ENCODE assay signal across 19 mouse cellular contexts in genomic region chr6:4436439-4436838, GRCm38 (mm10).
DNase-seq lines count a peak whose midpoint lies in the region; ATAC-seq and TF ChIP-seq lines count a peak whose summit lies in the region.
"Had no signal": no experiment of that assay in that cellular context is flagged by ENCODE, and none has a peak within 500 bp of the region (broad histone marks: within the 10 kb centered on the region; RNA-seq: fewer than 3 reads in every experiment).

No protein-coding gene starts in this region.

- no peaks in the 10 kb centered on the region for H3K4me1 ChIP-seq in stomach, embryonic 15.5 days
- no peaks in the 10 kb centered on the region for H3K4me1 ChIP-seq in stomach, postnatal 0 days (replicated peaks; ENCODE audit: control insufficient read depth, insufficient read depth)
- H3K4me1 ChIP-seq in embryonic facial prominence, embryonic 15.5 days: peaks cover 5% of the 10 kb centered on the region; the same call in 1 of the 2 replicates
- H3K4me1 ChIP-seq in hindbrain, embryonic 12.5 days: no peaks in the 10 kb centered on the region
- H3K4me1 ChIP-seq: forebrain, embryonic 10.5 days; hindbrain, embryonic 13.5 days; liver, embryonic 15.5 days; midbrain, embryonic 10.5 days had no signal

- 0 out of 2 replicates have a peak overlapping the region, but pooled peaks have one; percentile 22 for H3K27ac ChIP-seq in stomach, embryonic 15.5 days
- H3K27ac ChIP-seq in stomach, postnatal 0 days (replicated peaks): no peak overlapping the region
- H3K27ac ChIP-seq in embryonic facial prominence, embryonic 15.5 days (replicated peaks): peak overlapping the region; percentile 76
- no peak overlapping the region for H3K27ac ChIP-seq in hindbrain, embryonic 12.5 days
- H3K27ac ChIP-seq: forebrain, embryonic 10.5 days; hindbrain, embryonic 13.5 days; layer of hippocampus, adult 2 months; liver, embryonic 15.5 days; macrophage; midbrain, embryonic 10.5 days had no signal

- no peaks in the 10 kb centered on the region for H3K36me3 ChIP-seq in stomach, embryonic 15.5 days
- no peaks in the 10 kb centered on the region for H3K36me3 ChIP-seq in stomach, postnatal 0 days (ENCODE audit: control insufficient read depth, insufficient read depth, low read length)
- no peaks in the 10 kb centered on the region for H3K36me3 ChIP-seq in embryonic facial prominence, embryonic 15.5 days
- no peaks in the 10 kb centered on the region for H3K36me3 ChIP-seq in hindbrain, embryonic 12.5 days
- H3K36me3 ChIP-seq: forebrain, embryonic 10.5 days; hindbrain, embryonic 13.5 days; liver, embryonic 15.5 days; midbrain, embryonic 10.5 days had no signal

- H3K27me3 ChIP-seq in stomach, embryonic 15.5 days (replicated peaks): no peaks in the 10 kb centered on the region
- no peaks in the 10 kb centered on the region for H3K27me3 ChIP-seq in stomach, postnatal 0 days (ENCODE audit: control insufficient read depth, insufficient read depth, low read length)
- H3K27me3 ChIP-seq in embryonic facial prominence, embryonic 15.5 days: no peaks in the 10 kb centered on the region
- H3K27me3 ChIP-seq in hindbrain, embryonic 12.5 days: no peaks in the 10 kb centered on the region
- H3K27me3 ChIP-seq: hindbrain, embryonic 13.5 days; liver, embryonic 15.5 days had no signal

- ATAC-seq in stomach, embryonic 15.5 days (ENCODE audit: insufficient read depth, low FRiP score, low read depth): no peak
- no peak for ATAC-seq in stomach, postnatal 0 days (ENCODE audit: low FRiP score, low TSS enrichment)
- peak; percentile 78; the same call in 1 of the 2 replicates for ATAC-seq in embryonic facial prominence, embryonic 15.5 days (ENCODE audit: insufficient number of reproducible peaks, low FRiP score, low TSS enrichment, low read depth)
- no peak for ATAC-seq in hindbrain, embryonic 12.5 days (ENCODE audit: low FRiP score)
- ATAC-seq: forebrain, embryonic 16.5 days had no signal

- 54% methylated on average over 4 of the region's 4 CpGs for WGBS in stomach, embryonic 15.5 days
- 54% methylated on average over 4 of the region's 4 CpGs for WGBS in stomach, postnatal 0 days
- WGBS in embryonic facial prominence, embryonic 15.5 days: 34% methylated on average over 4 of the region's 4 CpGs
- 66% methylated on average over 4 of the region's 4 CpGs for WGBS in hindbrain, embryonic 12.5 days

- TF ChIP-seq CTCF in stomach, postnatal 0 days (IDR thresholded peaks at IDR 0.05; ENCODE audit: low read depth): no peak

- no peak for TF ChIP-seq EP300 in stomach, postnatal 0 days (optimal IDR thresholded peaks at IDR 0.05)

- no peaks in the 10 kb centered on the region for H3K9me3 ChIP-seq in stomach, embryonic 15.5 days
- H3K9me3 ChIP-seq in stomach, postnatal 0 days (ENCODE audit: control insufficient read depth, low read length): no peaks in the 10 kb centered on the region
- H3K9me3 ChIP-seq in embryonic facial prominence, embryonic 15.5 days (replicated peaks): no peaks in the 10 kb centered on the region
- H3K9me3 ChIP-seq in hindbrain, embryonic 12.5 days (replicated peaks): no peaks in the 10 kb centered on the region
- H3K9me3 ChIP-seq: forebrain, embryonic 10.5 days; hindbrain, embryonic 13.5 days; liver, embryonic 15.5 days; midbrain, embryonic 10.5 days had no signal

- peak; percentile 9 to 10 for DNase-seq in heart, postnatal 10 days
- no peak for DNase-seq in heart, adult 18-20 months
- no peak for DNase-seq in stomach, postnatal 0 days (ENCODE audit: low spot score)
- no peak for DNase-seq in cerebellum, adult 11-12 months
- DNase-seq: adrenal gland, postnatal 25 days; cerebellum, postnatal 10 days; kidney, adult 18-20 months; kidney, postnatal 25 days had no signal

- no peak overlapping the region for H3K4me2 ChIP-seq in stomach, embryonic 15.5 days
- H3K4me2 ChIP-seq in stomach, postnatal 0 days (replicated peaks; ENCODE audit: low read depth): no peak overlapping the region
- no peak overlapping the region for H3K4me2 ChIP-seq in embryonic facial prominence, embryonic 15.5 days (replicated peaks)
- no peak overlapping the region for H3K4me2 ChIP-seq in hindbrain, embryonic 12.5 days (replicated peaks)
- H3K4me2 ChIP-seq: heart, embryonic 11.5 days; hindbrain, embryonic 13.5 days; liver, embryonic 15.5 days had no signal

- intact Hi-C loops in heart, postnatal 10 days (cut with DNase I): no loop called here

- no peak overlapping the region for H3K9ac ChIP-seq in stomach, embryonic 15.5 days
- H3K9ac ChIP-seq in stomach, postnatal 0 days (ENCODE audit: low read length): no peak overlapping the region
- H3K9ac ChIP-seq in embryonic facial prominence, embryonic 15.5 days: no peak overlapping the region
- H3K9ac ChIP-seq in hindbrain, embryonic 12.5 days: no peak overlapping the region
- H3K9ac ChIP-seq: hindbrain, embryonic 13.5 days; liver, embryonic 15.5 days had no signal

- no peak overlapping the region for H3K4me3 ChIP-seq in stomach, embryonic 15.5 days (replicated peaks)
- H3K4me3 ChIP-seq in stomach, postnatal 0 days (ENCODE audit: low read depth, low read length): no peak overlapping the region
- H3K4me3 ChIP-seq in embryonic facial prominence, embryonic 15.5 days (replicated peaks): no peak overlapping the region
- H3K4me3 ChIP-seq in hindbrain, embryonic 12.5 days: no peak overlapping the region
- H3K4me3 ChIP-seq: forebrain, embryonic 10.5 days; hindbrain, embryonic 13.5 days; layer of hippocampus, adult 2 months; liver, embryonic 15.5 days; midbrain, embryonic 10.5 days had no signal

Comparison
In these comparisons a context has a peak if more than half of its experiments do, and no peak if none do; other contexts are left out.
1. DNase-seq: peak in heart, postnatal 10 days (2 of 2); none in heart, adult 18-20 months (0 of 2), stomach, postnatal 0 days (single experiment) and cerebellum, adult 11-12 months (single experiment).
2. H3K27ac ChIP-seq: peak in stomach, embryonic 15.5 days (single experiment) and embryonic facial prominence, embryonic 15.5 days (single experiment); none in stomach, postnatal 0 days (single experiment) and hindbrain, embryonic 12.5 days (single experiment).